Mouse (Mus musculus) 3134 (cell line): ENCODE data around the gene Hoxa4.
A peak's percentile ranks its signal among the peaks of the same experiment; 100 is the strongest.

Experiments
- DNase-seq: peaks from one replicate; pipeline ENCODE4 v3.0.0-alpha.2; 2011; ENCODE audit warnings: low spot score; ENCODE audit not compliant: insufficient read length; ENCODE audit errors: extremely low read depth

The Hoxa4 gene

DNA sequence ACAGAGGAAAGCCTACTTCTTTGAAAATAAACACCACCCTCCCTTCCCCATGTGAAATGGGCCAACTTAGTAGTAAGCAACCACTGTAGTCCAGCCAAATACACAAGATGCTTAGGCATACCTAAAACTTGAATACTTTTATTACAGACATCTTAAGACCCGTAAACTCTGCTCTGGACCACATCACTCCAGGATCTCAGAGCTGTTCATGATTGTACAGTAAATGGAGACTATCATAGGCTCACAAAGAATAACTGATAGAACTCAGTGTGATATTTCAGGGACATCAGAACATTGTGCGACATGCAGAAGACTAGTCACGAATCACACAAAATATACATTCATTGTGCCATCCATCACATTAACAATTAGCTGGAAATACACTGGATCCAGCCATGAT, 36.1 kb downstream of the Hoxa4 start:
- DNase-seq, result no peak

GRCm38 (mm10) chr6:52154044-52154443, 37.5 kb downstream of the Hoxa4 start:
- DNase-seq, result no peak

- no peak for DNase-seq
Observed at GRCm38 (mm10) chr6:52153270-52153669, 38.3 kb downstream of the Hoxa4 start.

DNA sequence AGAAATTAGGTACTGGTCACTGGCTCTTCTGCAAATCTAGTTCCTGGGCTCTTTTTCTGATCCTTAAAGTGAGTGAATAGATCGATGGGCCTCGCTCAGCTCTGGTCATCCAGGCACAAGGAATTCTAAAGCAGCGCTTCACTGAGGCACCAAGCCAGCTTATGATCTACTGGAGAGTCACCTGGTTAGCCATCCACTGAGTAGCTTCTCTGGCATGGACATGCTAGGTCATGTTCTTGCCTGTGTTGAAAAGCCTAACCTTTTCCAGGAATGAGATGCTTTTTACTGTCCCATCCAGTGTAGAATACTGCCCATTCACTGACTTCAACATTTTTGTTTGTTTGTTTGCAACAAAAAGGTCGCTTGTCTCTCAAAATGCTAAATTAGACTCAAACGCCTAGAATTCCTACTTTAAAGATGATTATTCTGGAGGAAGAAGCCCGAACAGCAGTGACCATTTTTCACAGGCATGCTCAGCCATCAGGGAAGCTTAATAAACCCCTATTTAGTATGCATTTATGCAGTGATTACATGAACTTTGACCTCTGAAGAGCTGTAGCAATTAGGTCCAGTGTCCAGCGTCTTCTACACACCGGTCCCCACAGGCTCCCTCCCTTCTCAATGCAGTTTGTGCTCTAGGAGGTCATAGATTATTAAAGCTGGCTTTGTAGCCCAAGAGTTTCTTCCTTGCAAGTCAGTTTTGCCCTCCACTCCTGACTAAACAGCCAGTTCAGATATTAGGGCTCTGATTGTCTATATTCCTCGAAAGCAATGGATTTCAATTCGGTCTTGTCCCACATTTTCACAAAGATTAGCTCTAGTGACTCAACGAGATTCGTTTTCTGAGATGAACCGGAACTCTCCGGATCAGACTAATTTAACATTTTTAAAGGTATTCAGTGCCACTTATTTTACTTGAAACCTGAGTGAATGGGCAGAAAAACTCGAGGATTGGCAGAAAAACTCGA, 39.0 kb downstream of the Hoxa4 start:
- no peak for DNase-seq

GRCm38 (mm10) chr6:52151571-52151970, 40.0 kb downstream of the Hoxa4 start:
- DNase-seq, result no peak

DNA sequence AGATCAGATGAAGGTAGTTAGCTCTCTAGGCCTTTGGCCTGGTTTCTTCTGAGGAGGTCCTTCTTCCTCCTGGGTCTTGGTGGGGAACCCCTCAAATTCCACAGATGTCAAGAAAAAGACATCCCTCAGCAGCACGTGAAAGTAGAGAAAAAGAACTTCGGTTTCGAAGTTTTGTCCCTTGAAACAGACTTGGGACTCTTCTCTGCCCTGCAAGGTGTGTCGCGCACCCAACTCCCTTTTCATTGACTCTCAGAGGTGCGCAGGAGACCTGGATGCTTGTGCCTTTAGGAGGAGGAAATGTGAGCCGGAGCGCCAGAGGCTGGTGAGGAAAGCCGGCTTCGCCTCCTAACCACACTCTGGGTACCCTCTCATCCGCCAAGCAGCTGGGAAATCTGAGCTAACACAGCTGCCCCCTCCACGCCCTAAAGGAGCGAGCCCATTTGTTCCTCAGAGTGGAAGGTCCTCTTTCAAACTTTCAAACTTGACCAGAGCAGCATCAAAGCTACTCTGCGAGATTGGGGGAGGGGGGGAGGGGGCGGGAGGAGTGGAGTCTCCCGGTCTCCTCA, 41.1 kb downstream of the Hoxa4 start:
- DNase-seq, result peak; percentile 28
